7 mouse cellular contexts compared by ENCODE assay signal in genomic region chr7:19816224-19816771, GRCm38 (mm10). TPM values are rescaled to one million over a fixed set of nuclear protein-coding genes. Genes with fewer than 3 reads are reported as not detected.
DNase-seq lines count a peak whose midpoint lies in the region; ATAC-seq and TF ChIP-seq lines count a peak whose summit lies in the region.

No protein-coding gene starts in this region.

- H3K36me3 ChIP-seq in limb, embryonic 11.5 days (ENCODE audit: control insufficient read depth, insufficient read depth, low read length), result no peaks in the 10 kb centered on the region
- H3K36me3 ChIP-seq in midbrain, embryonic 11.5 days (ENCODE audit: control insufficient read depth, insufficient read depth, low read length), result no peaks in the 10 kb centered on the region
- peaks cover 7% of the 10 kb centered on the region; the same call in 1 of the 2 replicates for H3K36me3 ChIP-seq in spleen, adult 2 months (ENCODE audit: control insufficient read depth, insufficient read depth, low read length)

- no peaks in the 10 kb centered on the region; the same call in 1 of the 2 replicates for H3K9me3 ChIP-seq in limb, embryonic 11.5 days (ENCODE audit: control insufficient read depth, low read length)
- H3K9me3 ChIP-seq in midbrain, embryonic 11.5 days (ENCODE audit: control insufficient read depth, low read length), result no peaks in the 10 kb centered on the region; the same call in 1 of the 2 replicates

- under 1% methylated on average over 28 of the region's 28 CpGs for WGBS in limb, embryonic 11.5 days
- under 1% methylated on average over 28 of the region's 28 CpGs for WGBS in midbrain, embryonic 11.5 days
- under 1% methylated on average over 27 of the region's 28 CpGs for WGBS in spleen, adult 2 months

- H3K4me3 ChIP-seq in limb, embryonic 11.5 days (ENCODE audit: low read depth, low read length), result peak overlapping the region; percentile 30
- peak overlapping the region; percentile 34 for H3K4me3 ChIP-seq in midbrain, embryonic 11.5 days (ENCODE audit: low read depth, low read length)
- H3K4me3 ChIP-seq in spleen, adult 2 months (ENCODE audit: extremely low read depth, insufficient read depth, insufficient read length), result peak overlapping the region; percentile 60

- H3K4me1 ChIP-seq in limb, embryonic 11.5 days (ENCODE audit: control insufficient read depth, insufficient read depth, low read length), result peaks cover 14% of the 10 kb centered on the region
- peaks cover 13% of the 10 kb centered on the region for H3K4me1 ChIP-seq in midbrain, embryonic 11.5 days (ENCODE audit: control insufficient read depth, insufficient read depth, low read length)
- peaks cover 48% of the 10 kb centered on the region for H3K4me1 ChIP-seq in spleen, adult 2 months (ENCODE audit: control insufficient read depth, insufficient read depth, insufficient read length)

- peaks cover 18% of the 10 kb centered on the region for H3K27me3 ChIP-seq in limb, embryonic 11.5 days (ENCODE audit: control insufficient read depth, insufficient read depth, low read length)
- H3K27me3 ChIP-seq in midbrain, embryonic 11.5 days (ENCODE audit: control insufficient read depth, insufficient read depth, low read length), result peaks cover 16% of the 10 kb centered on the region
- no peaks in the 10 kb centered on the region for H3K27me3 ChIP-seq in spleen, adult 2 months (ENCODE audit: control insufficient read depth, insufficient read depth, low read length)

- H3K27ac ChIP-seq in limb, embryonic 11.5 days (replicated peaks; ENCODE audit: low read depth, low read length), result no peak overlapping the region
- no peak overlapping the region; the same call in 1 of the 2 replicates for H3K27ac ChIP-seq in midbrain, embryonic 11.5 days (ENCODE audit: low read depth, low read length)
- peak overlapping the region; percentile 91 for H3K27ac ChIP-seq in spleen, adult 2 months (ENCODE audit: insufficient read depth, low read length)

- H3K9ac ChIP-seq in limb, embryonic 11.5 days (ENCODE audit: low read length), result peak overlapping the region; percentile 53
- peak overlapping the region; percentile 42 for H3K9ac ChIP-seq in midbrain, embryonic 11.5 days (ENCODE audit: low read length)

- DNase-seq in NIH3T3 (ENCODE audit: low read depth), result peak; percentile 99
- DNase-seq in c-Kit-positive CD71-positive TER-119-positive erythroid progenitor cells, embryonic 14.5 days (ENCODE audit: low spot score), result peak; percentile 47
- peak; percentile 86 for DNase-seq in gastrocnemius, postnatal 25 days
- peak; percentile 78 for DNase-seq in limb, embryonic 11.5 days (ENCODE audit: low spot score)
- DNase-seq in midbrain, embryonic 11.5 days (ENCODE audit: low spot score, missing footprints), result peak; percentile 95
- peak; percentile 63 to 93 for DNase-seq in spleen, adult 2 months (ENCODE audit: low read depth in 1 of 2, low spot score in 2 of 2)

- ATAC-seq in inflammation-experienced regulatory T-cells, adult 6 months, result peak; percentile 41
- peak; percentile 28; the same call in 1 of the 2 replicates for ATAC-seq in limb, embryonic 11.5 days (ENCODE audit: insufficient number of reproducible peaks, low FRiP score, low TSS enrichment, low read depth)
- peak; percentile 68 for ATAC-seq in midbrain, embryonic 11.5 days (ENCODE audit: low FRiP score)

- TF ChIP-seq POLR2A in spleen, adult 2 months (IDR thresholded peaks at IDR 0.05; ENCODE audit: low read depth, low read length), result no peak

- H3K4me2 ChIP-seq in limb, embryonic 11.5 days (ENCODE audit: low read depth, severe bottlenecking), result peak overlapping the region; percentile 64
- peak overlapping the region; percentile 58 for H3K4me2 ChIP-seq in midbrain, embryonic 11.5 days

- TF ChIP-seq CTCF in spleen, adult 2 months (IDR thresholded peaks at IDR 0.05; ENCODE audit: extremely low read depth, insufficient read depth, insufficient read length, insufficient replicate concordance), result no peak

RNA-seq across cellular contexts. Expression of gene Bcl3, which starts 6.3 kb away (rescaled TPM):
- 1 to 10 TPM; 1.2 TPM for total RNA-seq in gastrocnemius, postnatal 25 days (2021)
- polyA plus RNA-seq in inflammation-experienced regulatory T-cells, adult 6 months (2017; shearing (Covaris generic)), result 10 to 100 TPM; 13.6 to 19.9 (median 18.5) TPM
- 0.71 and 1.2 TPM in 2 replicates for polyA plus RNA-seq in limb, embryonic 11.5 days (2014; fragmentation: Nextera tagmentation; extraction: Ambion mirVana)
- 0.47 and 0.67 TPM in 2 replicates for polyA plus RNA-seq in midbrain, embryonic 11.5 days (2014; fragmentation: Nextera tagmentation; extraction: Ambion mirVana)
- 102 and 149 TPM in 2 replicates for polyA plus RNA-seq in spleen, adult 2 months (2012; rRNA removed)

RNA-seq across cellular contexts. Expression of gene Cblc, which starts 19.7 kb away (rescaled TPM):
- not detected for total RNA-seq in gastrocnemius, postnatal 25 days (2021)
- under 1 TPM in 1 of 3 experiments, not detected in 2; 0.68 TPM for polyA plus RNA-seq in inflammation-experienced regulatory T-cells, adult 6 months (2017; shearing (Covaris generic))
- 0.75 and 1.3 TPM in 2 replicates for polyA plus RNA-seq in limb, embryonic 11.5 days (2014; fragmentation: Nextera tagmentation; extraction: Ambion mirVana)
- polyA plus RNA-seq in midbrain, embryonic 11.5 days (2014; fragmentation: Nextera tagmentation; extraction: Ambion mirVana), result not detected in 2 replicates
- 1.4 TPM in 2 replicates for polyA plus RNA-seq in spleen, adult 2 months (2012; rRNA removed)

RNA-seq across cellular contexts. Expression of gene Gm19345, which starts 35.5 kb away (rescaled TPM):
- not detected for total RNA-seq in gastrocnemius, postnatal 25 days (2021)
- polyA plus RNA-seq in inflammation-experienced regulatory T-cells, adult 6 months (2017; shearing (Covaris generic)), result not detected
- polyA plus RNA-seq in limb, embryonic 11.5 days (2014; fragmentation: Nextera tagmentation; extraction: Ambion mirVana), result not detected in 2 replicates
- polyA plus RNA-seq in midbrain, embryonic 11.5 days (2014; fragmentation: Nextera tagmentation; extraction: Ambion mirVana), result 0.22 TPM in 1 of 2 replicates, not detected in the other
- polyA plus RNA-seq in spleen, adult 2 months (2012; rRNA removed), result 0.45 TPM in 1 of 2 replicates, not detected in the other

RNA-seq across cellular contexts. Expression of gene Ceacam16, which starts 44.8 kb away (rescaled TPM):
- not detected for total RNA-seq in gastrocnemius, postnatal 25 days (2021)
- under 1 TPM in 2 of 3 experiments, not detected in 1; 0.55 to 0.59 TPM for polyA plus RNA-seq in inflammation-experienced regulatory T-cells, adult 6 months (2017; shearing (Covaris generic))
- polyA plus RNA-seq in limb, embryonic 11.5 days (2014; fragmentation: Nextera tagmentation; extraction: Ambion mirVana), result not detected in 2 replicates
- not detected in 2 replicates for polyA plus RNA-seq in midbrain, embryonic 11.5 days (2014; fragmentation: Nextera tagmentation; extraction: Ambion mirVana)
- polyA plus RNA-seq in spleen, adult 2 months (2012; rRNA removed), result 17.0 and 21.7 TPM in 2 replicates

RNA-seq across cellular contexts. Expression of gene Bcam, which starts 45.5 kb away (rescaled TPM):
- total RNA-seq in gastrocnemius, postnatal 25 days (2021), result 10 to 100 TPM; 25.3 to 33.9 TPM
- 1 to 10 TPM; 1.1 to 2.3 (median 1.2) TPM for polyA plus RNA-seq in inflammation-experienced regulatory T-cells, adult 6 months (2017; shearing (Covaris generic))
- 43.0 and 44.1 TPM in 2 replicates for polyA plus RNA-seq in limb, embryonic 11.5 days (2014; fragmentation: Nextera tagmentation; extraction: Ambion mirVana)
- 11.7 and 13.2 TPM in 2 replicates for polyA plus RNA-seq in midbrain, embryonic 11.5 days (2014; fragmentation: Nextera tagmentation; extraction: Ambion mirVana)
- polyA plus RNA-seq in spleen, adult 2 months (2012; rRNA removed), result 30.1 and 39.8 TPM in 2 replicates

Comparison
In these comparisons a context has a peak if more than half of its experiments do, and no peak if none do; other contexts are left out.
1. DNase-seq: peak in every context shown above with its lines; median percentile 99 in NIH3T3; 95 in midbrain, embryonic 11.5 days; 86 in gastrocnemius, postnatal 25 days; 78 in limb, embryonic 11.5 days; 78 in spleen, adult 2 months; 47 in c-Kit-positive CD71-positive TER-119-positive erythroid progenitor cells, embryonic 14.5 days.